Mouse (Mus musculus) stomach, embryonic 15.5 days (tissue): Measurements from ENCODE around the gene Ahnak. TPM values are rescaled to one million over a fixed set of nuclear protein-coding genes. Genes with fewer than 3 reads are reported as not detected.

Experiments used
- ATAC-seq: fragments of 200-750 bp; cut with Nextera tagmentation; 2 replicates; pipeline ENCODE4 v1.8.0; 2017; ENCODE audit warnings: low read depth, moderate number of reproducible peaks, moderate TSS enrichment; ENCODE audit not compliant: insufficient read depth, low FRiP score
- H3K27ac ChIP-seq: fragments of 300-500 bp; sonication (generic); 2 replicates; pipeline ENCODE4 v1.5.1; 2015; ENCODE audit warnings: mild to moderate bottlenecking, inconsistent platforms
- H3K27me3 ChIP-seq: fragments of 300-500 bp; sonication (generic); replicated peaks from 2 replicates; pipeline ENCODE4 v1.6.1; 2015; ENCODE audit warnings: inconsistent platforms
- H3K36me3 ChIP-seq: fragments of 300-500 bp; sonication (generic); 2 replicates; pipeline ENCODE4 v1.6.1; 2015; ENCODE audit warnings: inconsistent platforms
- H3K4me1 ChIP-seq: fragments of 300-500 bp; sonication (generic); 2 replicates; pipeline ENCODE4 v1.6.1; 2015; ENCODE audit warnings: inconsistent platforms
- H3K4me2 ChIP-seq: fragments of 300-500 bp; sonication (generic); 2 replicates; pipeline ENCODE4 v1.6.1; 2015; ENCODE audit warnings: mild to moderate bottlenecking, inconsistent platforms
- H3K4me3 ChIP-seq: fragments of 300-500 bp; sonication (generic); replicated peaks from 2 replicates; pipeline ENCODE4 v1.5.1; 2015; ENCODE audit warnings: inconsistent platforms
- H3K9ac ChIP-seq: fragments of 300-500 bp; sonication (generic); 2 replicates; pipeline ENCODE4 v1.6.1; 2015; ENCODE audit warnings: inconsistent platforms
- H3K9me3 ChIP-seq: fragments of 300-500 bp; sonication (generic); 2 replicates; pipeline ENCODE4 v1.6.1; 2016; ENCODE audit warnings: inconsistent platforms
- WGBS: fragments of 180-500 bp; shearing (Covaris S2); methylation state at CpG from one replicate; pipeline ENCODE4 v1.1.7; 2015; 5-methylcytosine and 5-hydroxymethylcytosine counted together
- polyA plus RNA-seq: library from polyadenylated mRNA; unstranded; fragments of >200 nt; fragmentation: Nextera tagmentation; extraction: Ambion mirVana; gene quantifications from 2 replicates; pipeline ENCODE4 v1.2.1, GENCODE M21; 2015

Ahnak gene
- polyA plus RNA-seq, 1 experiment from 2014 or later: 43.5 TPM

GRCm38 (mm10) chr19:8974638-8975037, 14.4 kb upstream of the Ahnak start:
- Histone ChIP-seq H3K4me1 (no peaks in the 10 kb centered on the region), H3K9ac (no peak overlapping the region), H3K27ac (no peak overlapping the region), H3K4me3 (no peak overlapping the region), H3K27me3 (no peaks in the 10 kb centered on the region), H3K9me3 (no peaks in the 10 kb centered on the region), H3K36me3 (peaks cover 83% of the 10 kb centered on the region), H3K4me2 (no peak overlapping the region)
- no peak for ATAC-seq
- 90% methylated on average over 1 of the region's 1 CpGs for WGBS

DNA sequence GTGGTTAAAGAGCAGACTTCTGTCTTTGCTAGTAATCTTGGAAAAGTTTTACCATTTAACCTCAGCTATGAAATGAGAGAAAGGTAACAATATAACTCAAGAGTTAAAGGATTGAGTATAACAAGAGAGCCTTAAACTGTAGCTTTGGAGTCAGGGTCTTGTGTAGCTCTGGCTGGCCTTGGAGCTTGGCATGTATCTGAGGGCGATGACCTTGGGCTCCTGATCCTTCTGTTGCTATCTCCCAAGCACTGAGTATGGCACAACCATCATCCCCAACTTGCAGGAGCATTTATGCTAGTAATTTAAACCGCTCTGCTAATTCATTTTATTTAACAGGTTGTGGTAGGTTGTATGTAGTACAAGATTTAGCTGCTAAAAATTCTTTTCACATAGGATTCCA, 13.6 kb upstream of the Ahnak start:
- H3K4me3 ChIP-seq: no peak overlapping the region
- H3K9ac ChIP-seq: no peak overlapping the region
- peaks cover 1% of the 10 kb centered on the region for H3K4me1 ChIP-seq
- WGBS: 90% methylated on average over 2 of the region's 2 CpGs
- H3K27me3 ChIP-seq: no peaks in the 10 kb centered on the region
- no peak for ATAC-seq
- H3K9me3 ChIP-seq: no peaks in the 10 kb centered on the region
- no peak overlapping the region for H3K4me2 ChIP-seq
- H3K27ac ChIP-seq: no peak overlapping the region
- H3K36me3 ChIP-seq: peaks cover 76% of the 10 kb centered on the region

GRCm38 (mm10) chr19:8976535-8976934, 12.5 kb upstream of the Ahnak start:
- no peak overlapping the region for H3K9ac ChIP-seq
- no peak overlapping the region for H3K4me3 ChIP-seq
- WGBS: 42% methylated on average over 3 of the region's 3 CpGs
- peaks cover 9% of the 10 kb centered on the region for H3K4me1 ChIP-seq
- peak; percentile 79 for ATAC-seq
- no peaks in the 10 kb centered on the region for H3K27me3 ChIP-seq
- peaks cover 65% of the 10 kb centered on the region for H3K36me3 ChIP-seq
- no peak overlapping the region for H3K4me2 ChIP-seq
- H3K9me3 ChIP-seq: no peaks in the 10 kb centered on the region
- H3K27ac ChIP-seq: no peak overlapping the region

GRCm38 (mm10) chr19:8980771-8981170, 8.3 kb upstream of the Ahnak start:
- 64% methylated on average over 5 of the region's 5 CpGs for WGBS
- Histone ChIP-seq H3K4me1 (peaks cover 48% of the 10 kb centered on the region), H3K4me3 (no peak overlapping the region), H3K4me2 (0 out of 2 replicates have a peak overlapping the region, but pooled peaks have one; percentile 13), H3K9me3 (no peaks in the 10 kb centered on the region), H3K36me3 (peaks cover 32% of the 10 kb centered on the region), H3K9ac (no peak overlapping the region), H3K27me3 (no peaks in the 10 kb centered on the region), H3K27ac (peak overlapping the region; percentile 78; the same call in 1 of the 2 replicates)
- ATAC-seq: no peak

DNA sequence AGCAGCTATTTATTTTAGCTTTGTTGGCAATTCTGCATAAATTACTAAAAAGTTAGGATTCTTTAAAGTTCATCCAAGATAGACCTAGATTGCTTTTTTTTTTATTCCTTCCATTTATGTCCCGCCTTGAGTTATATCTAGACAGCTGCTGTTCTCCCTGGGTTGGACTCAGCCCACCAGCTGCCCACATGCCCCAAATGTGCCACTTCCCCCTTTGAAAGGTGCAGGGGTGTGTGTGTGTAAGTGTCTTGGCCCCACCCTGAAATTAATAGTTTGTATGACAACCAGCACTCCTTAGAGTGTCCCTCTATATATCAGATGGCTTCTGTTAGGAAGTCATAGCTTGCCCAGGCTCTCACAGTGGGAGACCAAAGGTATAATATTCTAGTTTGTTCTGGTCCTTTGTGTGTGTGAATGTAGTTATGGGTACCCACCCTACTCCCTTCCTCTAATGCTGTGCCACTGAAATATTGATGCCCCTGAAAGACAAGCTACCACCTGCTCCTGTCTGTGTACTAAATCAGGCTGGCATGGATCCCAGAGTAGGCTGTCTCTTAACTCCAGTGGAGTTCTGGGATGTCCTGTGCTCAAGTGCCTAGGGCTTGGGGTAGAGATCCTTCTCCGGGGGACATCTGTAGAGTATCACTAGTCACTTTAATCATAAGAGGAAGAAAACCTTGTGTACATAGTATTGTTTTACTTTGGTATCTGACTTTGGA, 7.5 kb upstream of the Ahnak start:
- Histone ChIP-seq H3K4me1 (peaks cover 48% of the 10 kb centered on the region), H3K27ac (peak overlapping the region; percentile 78), H3K4me3 (no peak overlapping the region), H3K9ac (no peak overlapping the region), H3K27me3 (no peaks in the 10 kb centered on the region), H3K9me3 (no peaks in the 10 kb centered on the region), H3K36me3 (peaks cover 26% of the 10 kb centered on the region), H3K4me2 (no peak overlapping the region)
- no peak for ATAC-seq
- 62% methylated on average over 2 of the region's 2 CpGs for WGBS

DNA sequence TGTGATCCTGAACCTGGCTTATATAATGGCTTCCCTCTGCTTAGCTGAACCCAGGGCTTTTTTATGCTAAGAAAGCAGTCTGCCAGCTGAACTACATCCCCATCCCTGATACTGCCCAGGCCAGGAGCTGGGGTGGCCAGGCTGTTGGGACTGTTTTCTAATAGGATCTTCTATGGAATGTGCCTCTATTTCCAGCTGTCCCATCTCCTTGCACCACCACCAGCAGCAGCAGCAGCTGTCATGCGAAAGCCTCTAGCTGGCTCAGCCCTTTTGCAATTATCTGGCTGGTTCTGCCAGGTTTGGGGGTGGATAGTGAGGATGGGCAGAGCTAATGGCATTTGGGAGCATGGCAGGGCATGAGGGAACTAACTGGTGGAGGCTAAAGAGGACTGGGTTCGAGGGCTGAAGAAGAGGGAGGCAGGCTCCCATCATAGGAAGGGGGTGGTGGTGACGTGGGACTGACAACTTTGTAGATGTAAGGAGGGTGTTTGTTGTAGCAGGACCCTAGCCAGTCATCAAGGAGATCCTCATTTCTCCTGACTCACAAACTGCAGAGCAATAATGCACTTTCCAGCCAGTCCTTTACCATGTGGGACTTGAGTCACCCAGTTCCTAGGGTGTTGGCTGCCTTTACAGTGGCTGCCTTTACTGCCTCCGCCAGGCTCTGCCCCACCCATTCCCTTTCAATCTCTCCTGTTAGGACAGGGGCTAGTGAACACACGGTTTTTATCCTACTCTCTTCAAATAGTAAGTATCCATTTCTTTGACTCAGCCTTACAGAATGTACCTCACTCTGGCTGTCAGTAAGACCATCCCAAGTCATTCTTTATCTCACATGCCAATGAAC, 6.6 kb upstream of the Ahnak start:
- no peaks in the 10 kb centered on the region for H3K27me3 ChIP-seq
- WGBS: 47% methylated on average over 5 of the region's 5 CpGs
- no peaks in the 10 kb centered on the region for H3K9me3 ChIP-seq
- peaks cover 18% of the 10 kb centered on the region for H3K36me3 ChIP-seq
- no peak overlapping the region for H3K9ac ChIP-seq
- peak; percentile 58 for ATAC-seq
- peak overlapping the region; percentile 78 for H3K27ac ChIP-seq
- peak overlapping the region; percentile 5; the same call in 1 of the 2 replicates for H3K4me2 ChIP-seq
- peaks cover 48% of the 10 kb centered on the region for H3K4me1 ChIP-seq
- no peak overlapping the region for H3K4me3 ChIP-seq

DNA sequence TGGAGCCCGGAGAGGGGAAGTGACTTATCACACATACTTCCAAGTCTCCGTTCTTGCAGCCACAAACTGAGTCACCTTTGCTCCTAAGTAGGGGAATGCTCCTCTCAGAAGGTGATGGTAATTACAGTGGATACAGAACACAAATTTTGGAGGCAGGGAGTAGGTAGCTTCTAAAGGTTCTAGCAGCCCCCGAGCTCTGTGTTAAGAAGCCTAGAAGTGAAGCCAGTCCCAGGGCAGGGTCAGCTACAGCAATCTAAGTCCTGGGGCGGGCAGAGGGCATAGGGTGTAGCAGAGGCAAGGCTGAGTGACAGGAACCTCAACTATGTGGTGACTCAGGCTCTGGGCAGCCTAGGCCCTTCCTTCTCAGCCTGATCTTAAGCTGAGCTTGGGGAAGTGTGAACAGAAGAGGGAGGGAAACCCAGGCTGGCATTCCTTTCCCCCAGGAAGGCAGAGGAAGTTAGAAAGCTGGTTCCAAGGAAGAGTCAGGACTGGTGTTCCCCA, 5.9 kb upstream of the Ahnak start:
- Histone ChIP-seq H3K4me3 (no peak overlapping the region), H3K9me3 (no peaks in the 10 kb centered on the region), H3K4me2 (peak overlapping the region; percentile 5; the same call in 1 of the 2 replicates), H3K27me3 (no peaks in the 10 kb centered on the region), H3K36me3 (peaks cover 12% of the 10 kb centered on the region), H3K4me1 (peaks cover 52% of the 10 kb centered on the region), H3K9ac (no peak overlapping the region), H3K27ac (peak overlapping the region; percentile 78)
- peak; percentile 68 for ATAC-seq
- WGBS: 22% methylated on average over 4 of the region's 4 CpGs

- Histone ChIP-seq H3K27ac (peak overlapping the region; percentile 78), H3K4me2 (0 out of 2 replicates have a peak overlapping the region, but pooled peaks have one; percentile 5), H3K4me3 (no peak overlapping the region), H3K9ac (no peak overlapping the region), H3K4me1 (peaks cover 59% of the 10 kb centered on the region), H3K27me3 (no peaks in the 10 kb centered on the region), H3K36me3 (peaks cover under 1% of the 10 kb centered on the region; the same call in 1 of the 2 replicates), H3K9me3 (no peaks in the 10 kb centered on the region)
- 11% methylated on average over 7 of the region's 7 CpGs for WGBS
- no peak for ATAC-seq
Measured at GRCm38 (mm10) chr19:8984255-8984868, 4.7 kb upstream of the Ahnak start.

DNA sequence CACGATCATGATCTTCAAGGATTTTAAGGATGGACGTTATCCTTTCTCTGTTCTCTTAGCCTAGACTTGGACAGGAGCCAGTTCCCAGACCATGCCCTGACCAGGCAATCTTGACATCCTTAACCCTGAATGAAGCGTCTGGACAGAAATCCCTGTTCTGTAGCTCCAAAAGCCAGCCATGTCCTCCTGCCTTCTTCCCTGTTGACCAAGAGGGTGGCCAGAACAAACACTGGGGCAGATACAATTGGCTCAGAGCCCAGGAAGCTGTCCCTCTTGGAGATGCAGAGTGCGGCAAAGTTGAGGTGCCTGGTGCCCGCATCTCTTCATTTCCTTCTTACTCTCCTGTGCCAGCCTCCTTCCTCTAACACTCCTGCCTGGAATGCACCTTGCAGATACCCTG, 3.2 kb upstream of the Ahnak start:
- peaks cover 60% of the 10 kb centered on the region for H3K4me1 ChIP-seq
- no peak overlapping the region for H3K4me3 ChIP-seq
- H3K9ac ChIP-seq: no peak overlapping the region
- H3K36me3 ChIP-seq: no peaks in the 10 kb centered on the region
- no peaks in the 10 kb centered on the region for H3K27me3 ChIP-seq
- WGBS: 61% methylated on average over 5 of the region's 5 CpGs
- H3K27ac ChIP-seq: no peak overlapping the region
- no peak overlapping the region for H3K4me2 ChIP-seq
- ATAC-seq: no peak
- no peaks in the 10 kb centered on the region for H3K9me3 ChIP-seq

- no peaks in the 10 kb centered on the region for H3K9me3 ChIP-seq
- peaks cover 63% of the 10 kb centered on the region for H3K4me1 ChIP-seq
- WGBS: 59% methylated on average over 2 of the region's 2 CpGs
- H3K36me3 ChIP-seq: no peaks in the 10 kb centered on the region
- no peaks in the 10 kb centered on the region for H3K27me3 ChIP-seq
- peak overlapping the region; percentile 98; the same call in 1 of the 2 replicates for H3K27ac ChIP-seq
- H3K9ac ChIP-seq: no peak overlapping the region
- no peak overlapping the region for H3K4me2 ChIP-seq
- H3K4me3 ChIP-seq: 0 out of 2 replicates have a peak overlapping the region, but pooled peaks have one; percentile 85
- no peak for ATAC-seq
Measured at GRCm38 (mm10) chr19:8987816-8988215, 1.3 kb upstream of the Ahnak start.

DNA sequence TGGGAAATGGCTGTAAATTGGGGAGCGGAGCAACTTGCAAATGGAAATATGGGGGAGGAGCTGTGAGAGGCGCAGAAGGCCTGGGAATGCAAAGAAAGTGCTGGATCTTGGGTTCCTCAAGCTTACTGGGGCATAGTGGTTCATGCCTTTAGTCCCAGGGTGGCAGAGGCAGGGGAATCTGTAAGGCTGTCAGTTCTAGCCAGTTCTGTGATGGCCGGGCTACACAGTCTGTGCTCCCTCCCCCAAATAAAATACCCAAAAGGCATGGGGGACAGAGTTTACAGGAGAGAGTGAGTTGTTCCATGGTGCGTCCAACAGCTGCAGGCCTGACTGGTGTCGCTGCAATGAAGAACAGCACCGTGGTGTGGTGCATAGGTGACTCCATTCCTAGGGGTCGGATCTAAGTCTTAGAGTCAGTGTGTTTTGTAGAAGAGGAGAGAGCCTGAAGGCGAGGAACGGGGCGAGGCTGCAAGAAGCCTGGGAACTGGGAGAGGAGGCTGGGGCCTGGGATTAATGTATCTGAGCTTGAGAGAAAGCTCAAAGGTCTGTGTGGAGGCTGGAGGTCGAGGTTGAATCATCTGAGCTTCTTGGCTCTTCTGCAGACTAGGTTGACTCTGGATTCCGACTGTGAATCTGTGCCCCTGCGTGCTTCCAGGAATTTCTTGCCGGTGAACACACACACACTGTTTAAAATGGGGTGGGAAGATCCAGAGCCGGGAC, 578 bp upstream of the Ahnak start:
- H3K36me3 ChIP-seq: no peaks in the 10 kb centered on the region
- no peak for ATAC-seq
- peaks cover 63% of the 10 kb centered on the region for H3K4me1 ChIP-seq
- no peak overlapping the region; the same call in 1 of the 2 replicates for H3K9ac ChIP-seq
- H3K4me2 ChIP-seq: peak overlapping the region; percentile 77
- H3K9me3 ChIP-seq: no peaks in the 10 kb centered on the region
- H3K4me3 ChIP-seq: peak overlapping the region; percentile 85
- peak overlapping the region; percentile 98 for H3K27ac ChIP-seq
- H3K27me3 ChIP-seq: no peaks in the 10 kb centered on the region
- 19% methylated on average over 15 of the region's 15 CpGs for WGBS
